Mouse (Mus musculus) ES-Bruce4 (cell line): ENCODE data around the gene Arhgap17.

Source experiments
- CTCF ChIP-seq: IDR thresholded peaks from one replicate; pipeline ENCODE4 v1.8.1; 2011; ENCODE audit warnings: low read depth, low read length
- POLR2A ChIP-seq: IDR thresholded peaks from one replicate; pipeline ENCODE4 v1.8.1; 2011; ENCODE audit warnings: low read length; ENCODE audit not compliant: insufficient read depth

DNA sequence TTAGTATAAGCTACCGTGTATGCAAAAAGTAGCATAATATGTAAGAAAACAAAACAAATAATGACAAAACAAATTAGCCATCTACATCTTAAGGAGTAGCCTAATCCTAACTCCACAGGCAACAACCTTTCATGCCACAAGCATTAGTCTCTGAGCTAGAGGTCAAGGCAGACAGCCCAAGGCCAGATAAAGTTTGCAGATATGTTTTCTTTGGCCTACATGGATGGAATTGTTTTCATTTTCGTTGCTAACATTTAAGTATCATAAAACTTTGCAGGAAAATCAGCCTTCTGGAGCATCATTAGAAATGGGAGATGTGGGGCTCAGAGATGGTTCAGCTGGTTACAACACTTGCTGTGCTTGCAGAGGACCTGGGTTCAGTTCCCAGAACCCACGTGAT, 6.9 kb downstream of the Arhgap17 start:
- TF ChIP-seq CTCF, result no peak
- no peak for TF ChIP-seq POLR2A
